Mouse (Mus musculus): ENCODE results near the gene Ppfia1. TPM values are rescaled to one million over a fixed set of nuclear protein-coding genes. Genes with fewer than 3 reads are reported as not detected.

Ppfia1 gene
- polyA plus RNA-seq, 2 experiments, result 13.7 to 15.4 TPM

DNA sequence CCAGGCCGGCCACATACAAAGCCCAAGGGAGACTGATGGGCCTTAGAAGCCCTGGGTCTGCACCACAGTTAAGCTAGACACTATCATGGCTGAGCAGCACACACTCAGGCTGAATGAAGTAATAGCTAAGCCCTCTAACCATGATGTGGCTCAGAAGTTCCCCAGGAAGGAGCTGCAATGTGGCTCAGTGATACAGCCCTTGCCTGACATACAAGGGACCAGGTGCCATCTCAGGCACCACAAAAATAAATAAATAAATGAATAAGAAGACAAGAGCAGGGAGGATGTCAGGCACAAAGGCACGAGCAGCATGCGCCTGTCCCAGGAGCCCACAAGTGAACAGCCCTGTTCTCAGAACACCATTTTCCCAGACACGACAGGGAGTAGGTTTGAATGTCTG is 111.6 kb downstream of the Ppfia1 start:
- H3K4me2 ChIP-seq (ENCODE audit: low read depth), result no peak overlapping the region
- TF ChIP-seq CTCF (IDR thresholded peaks at IDR 0.05; ENCODE audit: low read depth) (no peak), EP300 (IDR thresholded peaks at IDR 0.05; ENCODE audit: low read depth) (no peak)
- no peak overlapping the region for H3K4me3 ChIP-seq (ENCODE audit: insufficient read depth in 1 of 2, low read depth in 2 of 2, low read length in 2 of 2)
- no peaks in the 10 kb centered on the region for H3K4me1 ChIP-seq (replicated peaks; ENCODE audit: control insufficient read depth in 2 of 2, insufficient read depth in 2 of 2, low read length in 1 of 2)
- DNase-seq (ENCODE audit: low read depth in 3 of 3, low spot score in 3 of 3), result no peak
- peaks cover 8% of the 10 kb centered on the region for H3K36me3 ChIP-seq (replicated peaks; ENCODE audit: control insufficient read depth, insufficient read depth, low read depth)
- no peaks in the 10 kb centered on the region for H3K9me3 ChIP-seq (ENCODE audit: control insufficient read depth, low read length)
- no peaks in the 10 kb centered on the region for H3K27me3 ChIP-seq (ENCODE audit: control insufficient read depth, insufficient read depth, low read length)
- H3K27ac ChIP-seq, result no peak overlapping the region
- 65% methylated on average over 4 of the region's 4 CpGs for WGBS (ENCODE audit: insufficient replicate concordance)
- H3K9ac ChIP-seq (replicated peaks), result no peak overlapping the region
- ATAC-seq (ENCODE audit: insufficient read depth), result no peak

DNA sequence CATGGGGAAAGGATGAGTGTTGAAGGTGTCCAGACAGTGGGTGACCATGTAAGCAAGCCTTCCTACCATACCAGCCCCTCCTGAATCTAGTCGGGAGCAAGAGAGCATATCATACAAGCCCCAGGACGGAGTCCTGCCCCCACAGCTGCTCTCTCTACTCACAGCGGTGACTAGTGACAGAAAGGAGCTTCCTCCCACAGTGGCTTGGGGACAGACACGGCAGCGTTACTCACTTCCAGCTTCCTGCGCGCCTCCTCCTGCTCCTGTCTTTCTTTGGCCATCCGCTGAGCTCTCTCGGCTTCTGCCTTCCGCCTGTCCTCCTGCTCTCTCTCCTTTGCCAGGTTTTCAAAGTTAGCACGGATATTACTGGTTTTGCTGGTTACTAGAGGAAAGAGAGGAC is 112.1 kb downstream of the Ppfia1 start:
- Histone ChIP-seq H3K36me3 (replicated peaks; ENCODE audit: control insufficient read depth, insufficient read depth, low read depth) (peaks cover 8% of the 10 kb centered on the region), H3K27me3 (ENCODE audit: control insufficient read depth, insufficient read depth, low read length) (no peaks in the 10 kb centered on the region), H3K4me2 (ENCODE audit: low read depth) (no peak overlapping the region), H3K9ac (replicated peaks) (no peak overlapping the region), H3K4me3 (ENCODE audit: insufficient read depth in 1 of 2, low read depth in 2 of 2, low read length in 2 of 2) (no peak overlapping the region), H3K4me1 (replicated peaks; ENCODE audit: control insufficient read depth in 2 of 2, insufficient read depth in 2 of 2, low read length in 1 of 2) (no peaks in the 10 kb centered on the region), H3K9me3 (ENCODE audit: control insufficient read depth, low read length) (no peaks in the 10 kb centered on the region), H3K27ac (no peak overlapping the region)
- DNase-seq (ENCODE audit: low read depth in 3 of 3, low spot score in 3 of 3), result no peak
- TF ChIP-seq EP300 (IDR thresholded peaks at IDR 0.05; ENCODE audit: low read depth) (no peak), CTCF (IDR thresholded peaks at IDR 0.05; ENCODE audit: low read depth) (no peak)
- 73% methylated on average over 11 of the region's 11 CpGs for WGBS (ENCODE audit: insufficient replicate concordance)
- ATAC-seq (ENCODE audit: insufficient read depth), result no peak

DNA sequence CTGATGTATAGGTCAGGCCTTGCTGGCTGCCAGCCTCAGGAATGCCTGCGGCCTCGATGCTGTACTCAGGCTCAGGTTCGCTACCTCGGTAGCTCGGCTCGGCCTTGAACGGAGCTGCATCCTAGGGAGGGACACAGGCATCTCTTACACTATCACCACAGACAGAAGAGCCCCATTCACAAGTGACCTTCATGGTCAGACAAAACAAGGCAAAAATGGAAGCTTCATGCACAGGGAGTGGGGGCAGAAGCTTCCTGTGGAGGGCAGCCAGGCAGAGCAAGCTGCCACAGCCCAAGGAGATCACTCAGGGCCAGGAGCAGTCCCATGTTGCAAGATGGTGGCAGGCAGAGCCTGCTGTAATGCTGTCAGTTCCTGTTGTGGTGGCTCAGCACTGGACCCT is 114.7 kb downstream of the Ppfia1 start:
- H3K27ac ChIP-seq, result no peak overlapping the region
- DNase-seq (ENCODE audit: low read depth in 3 of 3, low spot score in 3 of 3), result no peak
- H3K9me3 ChIP-seq (ENCODE audit: control insufficient read depth, low read length), result no peaks in the 10 kb centered on the region
- no peak overlapping the region for H3K4me3 ChIP-seq (ENCODE audit: insufficient read depth in 1 of 2, low read depth in 2 of 2, low read length in 2 of 2)
- no peaks in the 10 kb centered on the region for H3K27me3 ChIP-seq (ENCODE audit: control insufficient read depth, insufficient read depth, low read length)
- TF ChIP-seq CTCF (IDR thresholded peaks at IDR 0.05; ENCODE audit: low read depth) (no peak), EP300 (IDR thresholded peaks at IDR 0.05; ENCODE audit: low read depth) (no peak)
- H3K4me1 ChIP-seq (replicated peaks; ENCODE audit: control insufficient read depth in 2 of 2, insufficient read depth in 2 of 2, low read length in 1 of 2), result no peaks in the 10 kb centered on the region
- ATAC-seq (ENCODE audit: insufficient read depth), result no peak
- no peak overlapping the region for H3K4me2 ChIP-seq (ENCODE audit: low read depth)
- no peak overlapping the region for H3K9ac ChIP-seq (replicated peaks)
- 93% methylated on average over 7 of the region's 7 CpGs for WGBS (ENCODE audit: insufficient replicate concordance)
- peaks cover 8% of the 10 kb centered on the region for H3K36me3 ChIP-seq (replicated peaks; ENCODE audit: control insufficient read depth, insufficient read depth, low read depth)

DNA sequence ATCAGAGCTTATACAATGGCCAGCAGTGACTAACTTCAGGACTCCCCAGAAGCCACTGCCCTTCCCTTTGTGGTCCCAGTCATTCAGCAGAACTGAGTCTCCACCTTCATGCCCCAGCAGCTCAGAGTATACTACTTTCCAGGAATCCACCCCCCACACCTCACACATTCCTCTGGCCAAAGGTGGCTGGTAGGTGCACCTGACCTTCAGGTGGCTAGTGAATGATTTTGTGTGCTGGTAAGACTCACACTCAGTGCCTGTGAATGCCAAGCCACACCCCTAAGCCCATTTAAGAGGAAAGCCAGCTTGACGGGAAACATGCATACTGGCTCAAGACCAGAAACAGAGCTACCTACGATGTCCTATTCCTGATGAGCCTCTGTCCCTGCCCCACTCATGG is 120.6 kb downstream of the Ppfia1 start:
- 47% methylated on average over 2 of the region's 2 CpGs for WGBS (ENCODE audit: insufficient replicate concordance)
- no peaks in the 10 kb centered on the region for H3K9me3 ChIP-seq (ENCODE audit: control insufficient read depth, low read length)
- no peaks in the 10 kb centered on the region; the same call in 1 of the 2 replicates for H3K36me3 ChIP-seq (replicated peaks; ENCODE audit: control insufficient read depth, insufficient read depth, low read depth)
- no peak overlapping the region for H3K27ac ChIP-seq
- H3K4me1 ChIP-seq (replicated peaks; ENCODE audit: control insufficient read depth in 2 of 2, insufficient read depth in 2 of 2, low read length in 1 of 2), result no peaks in the 10 kb centered on the region
- no peak overlapping the region for H3K9ac ChIP-seq (replicated peaks)
- no peak overlapping the region for H3K4me3 ChIP-seq (ENCODE audit: insufficient read depth in 1 of 2, low read depth in 2 of 2, low read length in 2 of 2)
- H3K4me2 ChIP-seq (ENCODE audit: low read depth), result no peak overlapping the region
- TF ChIP-seq CTCF (IDR thresholded peaks at IDR 0.05; ENCODE audit: low read depth) (no peak), EP300 (IDR thresholded peaks at IDR 0.05; ENCODE audit: low read depth) (no peak)
- no peaks in the 10 kb centered on the region for H3K27me3 ChIP-seq (ENCODE audit: control insufficient read depth, insufficient read depth, low read length)
- no peak for DNase-seq (ENCODE audit: low read depth in 3 of 3, low spot score in 3 of 3)
- ATAC-seq (ENCODE audit: insufficient read depth), result no peak

DNA sequence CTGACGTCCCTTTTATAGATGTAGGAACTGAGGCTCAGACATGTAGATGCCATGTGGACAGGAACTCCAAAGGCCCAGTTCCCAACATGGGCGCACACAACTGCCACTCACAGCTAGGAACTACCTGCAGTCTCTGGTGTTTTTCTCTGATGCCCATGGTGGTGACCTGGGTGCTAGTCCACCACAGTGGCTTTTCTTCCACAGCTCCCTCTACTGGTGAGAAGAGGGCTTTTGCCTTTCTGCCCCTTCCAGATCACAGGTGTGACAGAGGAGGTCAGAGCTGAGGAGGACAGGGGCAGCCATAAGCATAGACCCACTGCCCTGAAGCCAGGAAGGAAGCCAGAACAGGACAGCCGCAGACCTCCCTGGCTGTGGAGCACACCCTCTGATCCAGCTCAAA is 126.1 kb downstream of the Ppfia1 start:
- DNase-seq (ENCODE audit: low read depth in 3 of 3, low spot score in 3 of 3) (no peak), ATAC-seq (ENCODE audit: insufficient read depth) (no peak)
- TF ChIP-seq CTCF (IDR thresholded peaks at IDR 0.05; ENCODE audit: low read depth) (peak; percentile 72), EP300 (IDR thresholded peaks at IDR 0.05; ENCODE audit: low read depth) (no peak)
- 58% methylated on average over 3 of the region's 3 CpGs for WGBS (ENCODE audit: insufficient replicate concordance)
- no peak overlapping the region for H3K27ac ChIP-seq
- no peak overlapping the region for H3K4me3 ChIP-seq (ENCODE audit: insufficient read depth in 1 of 2, low read depth in 2 of 2, low read length in 2 of 2)
- H3K36me3 ChIP-seq (replicated peaks; ENCODE audit: control insufficient read depth, insufficient read depth, low read depth), result no peaks in the 10 kb centered on the region
- H3K27me3 ChIP-seq (ENCODE audit: control insufficient read depth, insufficient read depth, low read length), result no peaks in the 10 kb centered on the region
- no peaks in the 10 kb centered on the region for H3K4me1 ChIP-seq (replicated peaks; ENCODE audit: control insufficient read depth in 2 of 2, insufficient read depth in 2 of 2, low read length in 1 of 2)
- H3K4me2 ChIP-seq (ENCODE audit: low read depth), result no peak overlapping the region
- no peaks in the 10 kb centered on the region for H3K9me3 ChIP-seq (ENCODE audit: control insufficient read depth, low read length)
- H3K9ac ChIP-seq (replicated peaks), result no peak overlapping the region

Other genes starting within 250 kb of the Ppfia1 start
- 21.4 and 31.0 TPM in 2 replicates for gene Cttn, start 82.7 kb downstream of the Ppfia1 start, polyA plus RNA-seq (2012; rRNA removed)
- 31.5 and 32.3 TPM in 2 replicates for gene Cttn, start 82.7 kb downstream of the Ppfia1 start, polyA plus RNA-seq (2014; fragmentation: Nextera tagmentation; extraction: Ambion mirVana)
- 3.6 and 4.1 TPM in 2 replicates for gene Fadd, start 28.7 kb upstream of the Ppfia1 start, polyA plus RNA-seq (2012; rRNA removed)
- 4.4 and 5.0 TPM in 2 replicates for gene Fadd, start 28.7 kb upstream of the Ppfia1 start, polyA plus RNA-seq (2014; fragmentation: Nextera tagmentation; extraction: Ambion mirVana)
- gene Ano1, start 198.2 kb upstream of the Ppfia1 start, polyA plus RNA-seq (2012; rRNA removed), result 1.5 and 1.6 TPM in 2 replicates
- 1.4 and 2.1 TPM in 2 replicates for gene Ano1, start 198.2 kb upstream of the Ppfia1 start, polyA plus RNA-seq (2014; fragmentation: Nextera tagmentation; extraction: Ambion mirVana)